Mouse (Mus musculus) hindbrain, postnatal 0 days (tissue): ENCODE measurements around the gene Lrrc58. TPM values are rescaled to one million over a fixed set of nuclear protein-coding genes. Genes with fewer than 3 reads are reported as not detected.
A peak's percentile ranks its signal among the peaks of the same experiment; 100 is the strongest.

Experiments used
- ATAC-seq: fragments of 200-750 bp; cut with Nextera tagmentation; 2 replicates; pipeline ENCODE4 v1.8.0; 2017; ENCODE audit warnings: mild to moderate bottlenecking, moderate TSS enrichment, moderate library complexity
- DNase-seq: peaks from one replicate; pipeline ENCODE4 v3.0.0-alpha.2; 2015; ENCODE audit warnings: low spot score
- H3K27ac ChIP-seq: fragments of 300-500 bp; sonication (generic); 2 replicates; pipeline ENCODE4 v1.5.1; 2014; ENCODE audit warnings: mild to moderate bottlenecking
- H3K27me3 ChIP-seq: fragments of 300-500 bp; sonication (generic); 2 replicates; pipeline ENCODE4 v1.6.1; 2014; ENCODE audit warnings: low read length, mixed read lengths; ENCODE audit not compliant: insufficient read depth
- H3K36me3 ChIP-seq: fragments of 300-500 bp; sonication (generic); 2 replicates; pipeline ENCODE4 v1.6.1; 2014; ENCODE audit warnings: low read length, mixed read lengths; ENCODE audit not compliant: insufficient read depth
- H3K4me1 ChIP-seq: fragments of 300-500 bp; sonication (generic); 2 replicates; pipeline ENCODE4 v1.6.1; 2014; ENCODE audit warnings: antibody characterized with exemption, low read length, mixed read lengths; ENCODE audit not compliant: insufficient read depth
- H3K4me2 ChIP-seq: fragments of 300-500 bp; sonication (generic); 2 replicates; pipeline ENCODE4 v1.6.1; 2014; ENCODE audit warnings: low read depth, mild to moderate bottlenecking, low read length, moderate library complexity, mixed read lengths
- H3K4me3 ChIP-seq: fragments of 300-500 bp; sonication (generic); 2 replicates; pipeline ENCODE4 v1.5.1; 2014; ENCODE audit warnings: low read length
- H3K9ac ChIP-seq: fragments of 300-500 bp; sonication (generic); replicated peaks from 2 replicates; pipeline ENCODE4 v1.6.1; 2014; ENCODE audit warnings: mild to moderate bottlenecking, low read length, moderate library complexity, mixed read lengths
- H3K9me3 ChIP-seq: fragments of 300-500 bp; sonication (generic); 2 replicates; pipeline ENCODE4 v1.6.1; 2016; ENCODE audit warnings: low read length, mixed read lengths
- CTCF ChIP-seq: IDR thresholded peaks from 2 replicates; pipeline ENCODE4 v1.5.1; 2016; ENCODE audit warnings: antibody characterized with exemption, control low read depth, low read depth
- WGBS: fragments of 180-500 bp; shearing (Covaris S2); extraction: QIAGEN DNeasy Blood & Tissue Kit; methylation state at CpG from one replicate; pipeline ENCODE4 v1.1.7; 2014; 5-methylcytosine and 5-hydroxymethylcytosine counted together
- polyA plus RNA-seq: library from polyadenylated mRNA; unstranded; fragments of >200 nt; fragmentation: Nextera tagmentation; extraction: Ambion mirVana; gene quantifications from 2 replicates; pipeline ENCODE4 v1.2.1, GENCODE M21; 2015
- total RNA-seq: library from RNA; depleted of rRNA; stranded (reverse); fragments of >200 nt; gene quantifications from 2 replicates; pipeline ENCODE4 v1.2.3, GENCODE M21; 2014

Gene Lrrc58
- total and polyA plus RNA-seq, 2 experiments from 2014 or later, result 48.2 to 91.1 TPM

DNA sequence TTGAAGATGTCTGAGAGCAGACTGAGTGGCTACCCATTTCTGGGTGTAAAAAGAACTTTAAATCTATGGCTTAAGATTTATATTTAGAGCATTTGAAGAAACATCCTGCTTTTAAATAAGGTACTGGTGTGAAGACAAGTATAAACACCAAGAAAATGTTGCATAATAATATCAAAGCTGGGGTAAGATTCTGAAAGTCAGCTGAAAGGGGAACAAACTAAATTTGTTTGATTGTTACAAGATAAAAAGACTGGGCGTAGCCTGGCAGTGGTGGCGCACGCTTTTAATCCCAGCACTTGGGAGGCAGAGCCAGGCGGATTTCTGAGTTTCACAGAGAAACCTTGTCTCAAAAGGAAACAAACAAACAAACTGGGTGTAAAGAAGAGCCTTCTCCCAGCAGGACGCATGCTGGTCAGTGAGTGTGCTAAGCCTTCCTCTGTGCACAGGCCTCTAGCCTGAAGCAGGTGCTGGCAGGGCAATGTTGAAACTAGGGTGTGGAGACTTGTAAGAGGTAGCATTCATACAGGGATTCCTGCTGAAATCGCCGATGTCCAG is 10.8 kb downstream of the Lrrc58 start:
- peaks cover 35% of the 10 kb centered on the region for H3K36me3 ChIP-seq
- no peak for DNase-seq

GRCm38 (mm10) chr16:37879750-37880419 is 11.7 kb downstream of the Lrrc58 start:
- no peak for DNase-seq
- H3K36me3 ChIP-seq, result peaks cover 35% of the 10 kb centered on the region
- no peaks in the 10 kb centered on the region for H3K27me3 ChIP-seq
- no peak overlapping the region for H3K27ac ChIP-seq
- no peak overlapping the region for H3K4me2 ChIP-seq
- WGBS, result 92% methylated on average over 4 of the region's 4 CpGs
- TF ChIP-seq CTCF, result no peak
- no peak for ATAC-seq
- H3K9me3 ChIP-seq, result no peaks in the 10 kb centered on the region
- no peak overlapping the region for H3K4me3 ChIP-seq
- H3K4me1 ChIP-seq, result no peaks in the 10 kb centered on the region
- no peak overlapping the region for H3K9ac ChIP-seq

More for the DNA sequence above, 10.8 kb downstream of the Lrrc58 start:
- H3K4me3 ChIP-seq, result no peak overlapping the region
- 89% methylated on average over 7 of the region's 7 CpGs for WGBS
- ATAC-seq, result no peak
- H3K9ac ChIP-seq, result no peak overlapping the region
- no peak for TF ChIP-seq CTCF
- no peaks in the 10 kb centered on the region for H3K9me3 ChIP-seq
- H3K4me1 ChIP-seq, result no peaks in the 10 kb centered on the region
- no peaks in the 10 kb centered on the region for H3K27me3 ChIP-seq
- H3K27ac ChIP-seq, result no peak overlapping the region
- no peak overlapping the region for H3K4me2 ChIP-seq

DNA sequence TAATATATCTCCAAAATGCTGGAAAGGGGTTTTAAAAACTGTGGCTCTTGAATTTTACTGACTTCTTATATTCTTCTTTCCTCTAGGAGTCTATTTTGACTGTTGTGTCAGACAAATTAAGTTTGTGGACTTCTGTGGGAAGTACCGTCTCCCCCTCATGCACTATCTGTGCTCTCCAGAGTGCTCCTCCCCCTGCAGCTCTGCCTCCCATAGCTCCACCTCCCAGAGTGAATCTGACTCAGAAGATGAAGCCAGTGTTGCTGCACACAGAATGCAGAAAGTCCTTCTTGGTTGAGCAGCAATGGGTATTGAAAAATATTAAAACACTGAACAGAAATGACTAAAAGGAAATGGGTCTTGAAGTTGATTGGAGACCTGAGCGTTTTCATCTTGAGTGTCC is 13.0 kb downstream of the Lrrc58 start:
- H3K36me3 ChIP-seq, result peaks cover 35% of the 10 kb centered on the region
- no peak overlapping the region for H3K27ac ChIP-seq
- no peaks in the 10 kb centered on the region for H3K9me3 ChIP-seq
- ATAC-seq (no peak), DNase-seq (no peak)
- no peak for TF ChIP-seq CTCF
- H3K4me3 ChIP-seq, result no peak overlapping the region
- H3K4me2 ChIP-seq, result no peak overlapping the region
- 83% methylated on average over 2 of the region's 2 CpGs for WGBS
- H3K9ac ChIP-seq, result no peak overlapping the region
- no peaks in the 10 kb centered on the region for H3K4me1 ChIP-seq
- H3K27me3 ChIP-seq, result no peaks in the 10 kb centered on the region

DNA sequence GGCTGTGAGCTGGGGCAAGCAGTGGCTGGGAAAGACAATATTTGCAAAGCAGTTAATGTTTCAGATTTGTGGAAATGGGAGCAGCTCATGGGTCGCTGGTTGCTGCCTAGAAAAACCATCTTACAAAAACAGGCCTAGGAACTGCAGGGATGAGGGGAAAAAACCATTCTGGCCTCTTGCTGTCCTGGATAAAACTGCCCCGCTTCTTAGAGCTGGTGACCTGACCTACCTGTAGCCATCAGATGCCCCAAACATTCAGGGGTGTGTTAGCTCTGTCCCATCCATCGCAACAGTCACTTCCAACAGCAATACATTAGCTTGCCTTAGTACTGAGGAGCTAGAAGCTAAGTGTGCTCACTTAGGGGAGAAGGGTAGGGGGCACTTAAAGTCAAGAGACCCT is 20.8 kb downstream of the Lrrc58 start:
- 91% methylated on average over 3 of the region's 3 CpGs for WGBS
- no peak overlapping the region for H3K9ac ChIP-seq
- TF ChIP-seq CTCF, result no peak
- no peaks in the 10 kb centered on the region for H3K36me3 ChIP-seq
- no peaks in the 10 kb centered on the region for H3K9me3 ChIP-seq
- no peak overlapping the region for H3K4me3 ChIP-seq
- H3K4me2 ChIP-seq, result no peak overlapping the region
- no peaks in the 10 kb centered on the region for H3K27me3 ChIP-seq
- ATAC-seq, result no peak
- no peak overlapping the region for H3K27ac ChIP-seq
- H3K4me1 ChIP-seq, result no peaks in the 10 kb centered on the region
- DNase-seq, result no peak

DNA sequence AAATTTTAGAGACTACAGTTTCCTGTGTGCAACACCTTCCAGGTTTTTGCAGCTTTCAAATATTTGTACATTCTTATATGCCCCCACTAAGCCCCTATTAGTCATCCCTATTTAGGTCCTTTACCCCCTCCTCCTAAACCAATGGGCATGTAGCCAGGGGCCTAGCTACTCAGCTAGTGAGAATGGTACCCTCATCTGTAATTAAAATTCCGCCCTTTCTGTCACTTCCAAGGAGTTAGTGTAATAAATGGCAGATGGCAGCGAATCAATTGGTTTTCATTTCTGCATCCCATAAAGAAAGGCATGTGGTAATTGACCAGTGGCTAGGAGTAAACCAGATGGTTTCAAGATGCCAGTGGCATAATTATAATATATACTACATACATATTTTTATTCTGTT is 24.5 kb downstream of the Lrrc58 start:
- Histone ChIP-seq H3K36me3 (no peaks in the 10 kb centered on the region), H3K4me2 (no peak overlapping the region), H3K4me3 (no peak overlapping the region), H3K27ac (no peak overlapping the region), H3K9me3 (no peaks in the 10 kb centered on the region), H3K4me1 (no peaks in the 10 kb centered on the region), H3K9ac (no peak overlapping the region), H3K27me3 (no peaks in the 10 kb centered on the region)
- DNase-seq (peak; percentile 39), ATAC-seq (no peak)
- WGBS, result 32% methylated on average over 2 of the region's 2 CpGs
- no peak for TF ChIP-seq CTCF

DNA sequence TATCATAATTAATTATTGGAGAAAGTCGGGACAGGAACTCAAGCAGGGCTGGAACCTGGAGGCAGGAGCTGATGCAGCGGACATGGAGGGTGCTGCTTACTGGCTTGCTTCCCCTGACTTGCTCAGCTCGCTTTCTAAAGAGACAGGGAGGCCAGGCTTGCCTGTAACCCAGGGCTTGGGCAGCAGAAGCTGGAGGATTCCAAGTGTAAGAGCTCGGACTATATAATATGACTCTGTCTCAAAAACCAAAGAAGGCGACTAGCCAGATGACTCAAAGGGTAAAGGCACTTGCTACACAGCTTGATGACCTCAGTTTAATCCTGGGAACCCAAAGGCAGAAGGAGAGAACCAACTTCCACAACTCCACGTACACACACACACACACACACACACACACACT is 25.2 kb downstream of the Lrrc58 start:
- no peaks in the 10 kb centered on the region for H3K4me1 ChIP-seq
- TF ChIP-seq CTCF, result no peak
- no peak for DNase-seq
- H3K27ac ChIP-seq, result no peak overlapping the region
- no peak overlapping the region for H3K4me3 ChIP-seq
- no peaks in the 10 kb centered on the region for H3K36me3 ChIP-seq
- WGBS, result 54% methylated on average over 6 of the region's 6 CpGs
- H3K9me3 ChIP-seq, result no peaks in the 10 kb centered on the region
- H3K4me2 ChIP-seq, result no peak overlapping the region
- no peak for ATAC-seq
- H3K27me3 ChIP-seq, result no peaks in the 10 kb centered on the region
- H3K9ac ChIP-seq, result no peak overlapping the region

DNA sequence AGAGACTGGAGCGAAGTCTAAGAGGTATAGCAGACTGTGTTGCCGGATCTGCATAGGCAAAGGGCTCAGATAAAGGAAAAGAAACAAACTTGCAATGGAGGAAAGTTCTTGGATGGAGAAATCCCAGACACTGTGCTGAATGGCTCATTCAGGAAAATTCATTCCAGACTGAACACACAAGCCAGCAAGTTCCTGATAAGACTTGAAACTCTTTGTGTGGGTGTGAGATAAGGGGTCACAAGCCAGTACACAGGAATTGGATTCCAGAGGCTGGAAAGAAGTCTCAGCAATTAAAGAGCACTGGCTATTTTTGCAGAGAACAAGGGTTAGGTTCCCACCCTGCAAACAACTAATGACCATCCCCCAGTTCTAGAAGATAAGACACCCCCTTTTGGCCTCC is 25.8 kb downstream of the Lrrc58 start:
- TF ChIP-seq CTCF, result no peak
- Histone ChIP-seq H3K4me2 (no peak overlapping the region), H3K9me3 (no peaks in the 10 kb centered on the region), H3K4me1 (no peaks in the 10 kb centered on the region), H3K27ac (no peak overlapping the region), H3K27me3 (no peaks in the 10 kb centered on the region), H3K4me3 (no peak overlapping the region), H3K9ac (no peak overlapping the region), H3K36me3 (no peaks in the 10 kb centered on the region)
- 83% methylated on average over 2 of the region's 2 CpGs for WGBS
- ATAC-seq (no peak), DNase-seq (no peak)
